Mouse (Mus musculus): ENCODE measurements at regions not wholly inside any gene's neighbourhood (a gene's known extent, or its start where the extent isn't known, plus 50 kb on each side); places are given as distances from the start of the nearest gene placed in this dataset.
A peak's percentile ranks its signal among the peaks of the same experiment; 100 is the strongest.
"Not testable (repeated sequence)": the region's sequence is repeated elsewhere in the genome, so short reads cannot be mapped to it uniquely, and the experiment has no call there.

DNA sequence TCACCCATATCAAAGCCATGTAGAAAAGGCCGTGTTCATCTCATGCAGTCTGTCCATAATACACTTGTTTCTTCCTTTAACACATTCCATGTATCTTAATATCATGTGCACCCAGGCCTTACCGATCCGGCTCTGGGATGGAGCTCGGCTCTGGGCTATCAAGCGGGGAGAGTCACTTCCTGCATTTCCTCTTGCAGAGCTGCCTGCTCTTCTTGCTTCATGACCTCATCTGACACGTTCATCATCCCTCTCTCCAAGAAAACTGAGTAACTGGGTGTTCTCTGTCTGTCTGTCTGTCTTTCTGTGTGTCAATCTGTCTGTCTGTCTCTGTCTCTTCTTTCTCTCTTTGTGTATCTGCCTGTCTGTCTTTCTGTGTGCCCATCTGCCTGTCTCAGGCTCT is 133.7 kb upstream of the Sulf2 start:
- H3K36me3 ChIP-seq (ENCODE audit: insufficient read depth), result no peaks in the 10 kb centered on the region
- ATAC-seq (ENCODE audit: insufficient read depth) (no peak), DNase-seq (no peak)
- H3K4me1 ChIP-seq (ENCODE audit: insufficient read depth), result peaks cover 13% of the 10 kb centered on the region; the same call in 1 of the 2 replicates
- 0 out of 2 replicates have a peak, but pooled peaks cover 3% of the 10 kb centered on the region for H3K27me3 ChIP-seq (ENCODE audit: insufficient read depth, low read length)
- H3K9me3 ChIP-seq (ENCODE audit: low read depth, low read length), result no peaks in the 10 kb centered on the region
- 65% methylated on average over 6 of the region's 6 CpGs for WGBS
- no peak overlapping the region for H3K27ac ChIP-seq (ENCODE audit: low read depth)
- H3K9ac ChIP-seq, result no peak overlapping the region
- no peak overlapping the region for H3K4me3 ChIP-seq (ENCODE audit: low read depth, low read length)
- no peak overlapping the region for H3K4me2 ChIP-seq
- no peak for TF ChIP-seq CTCF (IDR thresholded peaks at IDR 0.05; ENCODE audit: low read depth)

DNA sequence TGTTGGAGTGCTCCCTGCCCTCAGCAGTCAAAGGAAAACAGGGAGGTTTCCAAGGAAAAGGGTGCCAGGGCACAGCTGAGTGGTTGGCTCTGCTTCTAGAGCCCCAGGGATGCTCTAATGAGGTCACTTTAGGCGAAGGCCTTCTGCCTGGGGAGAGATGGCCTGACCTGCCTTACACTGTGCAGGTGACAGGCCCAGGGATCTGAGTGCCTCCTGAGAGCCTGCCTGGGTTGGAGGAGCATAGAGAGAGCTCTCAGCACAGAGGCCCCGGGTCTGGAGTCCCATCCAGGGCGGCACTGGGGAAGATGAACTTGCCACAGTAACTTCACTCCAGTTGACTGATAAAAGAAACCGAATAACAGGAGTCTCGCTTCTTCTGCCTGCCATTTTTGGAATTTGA is 125.7 kb upstream of the Sulf2 start:
- not testable (repeated sequence) for H3K27ac ChIP-seq (ENCODE audit: low read depth); H3K9ac ChIP-seq; H3K4me3 ChIP-seq (ENCODE audit: low read depth, low read length); H3K9me3 ChIP-seq (ENCODE audit: low read depth, low read length); H3K27me3 ChIP-seq (ENCODE audit: insufficient read depth, low read length); H3K4me1 ChIP-seq (ENCODE audit: insufficient read depth); DNase-seq; H3K36me3 ChIP-seq (ENCODE audit: insufficient read depth); H3K4me2 ChIP-seq
- peak; percentile 54 for ATAC-seq (ENCODE audit: insufficient read depth)
- WGBS, result no CpG with 5 or more reads among the region's 5 CpGs

DNA sequence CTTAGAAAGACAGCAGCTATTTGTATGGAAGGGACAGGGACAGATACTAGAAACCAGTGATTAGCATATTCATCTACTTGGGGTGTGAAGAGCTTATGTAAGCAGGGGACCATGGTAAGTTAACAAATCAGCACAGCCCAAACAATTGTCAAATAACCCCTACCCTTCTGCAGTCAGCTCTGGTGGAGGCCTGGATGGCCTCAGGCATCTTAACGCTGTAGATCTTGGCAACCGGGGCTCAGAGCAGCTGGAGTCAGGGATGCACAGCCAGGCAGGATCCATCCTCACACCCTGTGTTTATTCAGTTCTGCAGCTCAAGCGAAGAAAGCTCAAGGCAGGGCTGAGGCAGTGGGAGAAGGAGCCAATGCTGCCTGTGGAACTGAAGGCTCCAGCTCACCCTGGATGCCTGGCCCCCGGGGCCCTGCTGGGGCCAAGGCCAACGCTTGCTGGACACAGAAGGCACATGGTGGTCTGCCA is 125.2 kb upstream of the Sulf2 start:
- Histone ChIP-seq H3K36me3 (ENCODE audit: insufficient read depth) (no peaks in the 10 kb centered on the region), H3K4me2 (no peak overlapping the region), H3K27ac (ENCODE audit: low read depth) (no peak overlapping the region; the same call in 1 of the 2 replicates), H3K9ac (no peak overlapping the region), H3K27me3 (ENCODE audit: insufficient read depth, low read length) (no peaks in the 10 kb centered on the region), H3K9me3 (ENCODE audit: low read depth, low read length) (no peaks in the 10 kb centered on the region), H3K4me3 (ENCODE audit: low read depth, low read length) (no peak overlapping the region), H3K4me1 (ENCODE audit: insufficient read depth) (no peaks in the 10 kb centered on the region; the same call in 1 of the 2 replicates)
- TF ChIP-seq CTCF (IDR thresholded peaks at IDR 0.05; ENCODE audit: low read depth), result no peak
- 21% methylated on average over 5 of the region's 5 CpGs for WGBS
- DNase-seq, result peak; percentile 78
- ATAC-seq (ENCODE audit: insufficient read depth), result peak; percentile 86

GRCm38 (mm10) chr2:166279676-166280075 is 124.2 kb upstream of the Sulf2 start:
- 93% methylated on average over 15 of the region's 15 CpGs for WGBS
- ATAC-seq (ENCODE audit: insufficient read depth), result no peak
- TF ChIP-seq CTCF (IDR thresholded peaks at IDR 0.05; ENCODE audit: low read depth), result no peak
- Histone ChIP-seq H3K4me1 (ENCODE audit: insufficient read depth) (no peaks in the 10 kb centered on the region; the same call in 1 of the 2 replicates), H3K36me3 (ENCODE audit: insufficient read depth) (no peaks in the 10 kb centered on the region), H3K9me3 (ENCODE audit: low read depth, low read length) (no peaks in the 10 kb centered on the region), H3K4me3 (ENCODE audit: low read depth, low read length) (no peak overlapping the region), H3K4me2 (no peak overlapping the region), H3K27me3 (ENCODE audit: insufficient read depth, low read length) (no peaks in the 10 kb centered on the region), H3K9ac (no peak overlapping the region), H3K27ac (ENCODE audit: low read depth) (no peak overlapping the region)
- no peak for DNase-seq

DNA sequence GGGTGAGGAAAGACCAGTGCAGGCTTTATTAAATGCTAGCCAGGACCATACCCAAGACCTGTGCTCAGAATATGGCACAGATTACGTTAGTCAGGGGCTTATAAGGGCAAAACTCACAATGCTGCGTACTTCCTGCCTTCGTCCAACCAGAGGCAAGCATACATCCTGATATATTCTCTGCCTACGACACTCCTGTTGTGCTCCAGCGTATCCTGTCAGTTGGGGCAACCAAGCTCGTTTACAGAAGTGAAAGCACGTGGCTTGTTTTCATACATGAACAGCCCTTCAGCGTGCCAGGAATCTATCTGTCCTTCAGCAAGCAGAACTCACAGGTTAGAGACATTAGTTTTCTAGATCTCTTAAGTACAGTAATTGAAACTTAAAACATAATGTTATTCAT is 119.9 kb upstream of the Sulf2 start:
- no peaks in the 10 kb centered on the region for H3K36me3 ChIP-seq (ENCODE audit: insufficient read depth)
- no peaks in the 10 kb centered on the region for H3K27me3 ChIP-seq (ENCODE audit: insufficient read depth, low read length)
- no peak for ATAC-seq (ENCODE audit: insufficient read depth)
- no peak for TF ChIP-seq CTCF (IDR thresholded peaks at IDR 0.05; ENCODE audit: low read depth)
- DNase-seq, result no peak
- no peak overlapping the region for H3K4me3 ChIP-seq (ENCODE audit: low read depth, low read length)
- 77% methylated on average over 8 of the region's 8 CpGs for WGBS
- no peak overlapping the region for H3K4me2 ChIP-seq
- H3K9me3 ChIP-seq (ENCODE audit: low read depth, low read length), result no peaks in the 10 kb centered on the region
- H3K27ac ChIP-seq (ENCODE audit: low read depth), result no peak overlapping the region
- H3K9ac ChIP-seq, result no peak overlapping the region
- H3K4me1 ChIP-seq (ENCODE audit: insufficient read depth), result no peaks in the 10 kb centered on the region

DNA sequence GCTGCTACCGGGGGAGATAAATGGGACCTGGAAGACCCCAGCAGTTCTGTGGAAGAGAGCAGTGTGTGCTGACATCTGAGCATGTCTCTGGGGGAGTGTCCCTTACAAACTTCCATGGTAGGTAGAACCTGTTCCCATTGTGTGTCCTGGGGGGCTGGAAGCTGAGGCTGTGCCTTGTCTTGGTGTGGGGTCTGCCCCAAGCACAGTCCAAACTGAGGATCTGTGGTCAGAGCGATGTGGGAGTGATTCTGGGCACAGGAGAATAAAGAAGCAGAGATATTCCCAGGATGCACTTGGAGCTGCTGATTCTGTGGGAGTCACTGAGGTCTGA is 118.5 kb upstream of the Sulf2 start:
- Histone ChIP-seq H3K27me3 (ENCODE audit: insufficient read depth, low read length) (no peaks in the 10 kb centered on the region), H3K27ac (ENCODE audit: low read depth) (no peak overlapping the region), H3K36me3 (ENCODE audit: insufficient read depth) (no peaks in the 10 kb centered on the region), H3K9ac (no peak overlapping the region), H3K4me3 (ENCODE audit: low read depth, low read length) (no peak overlapping the region), H3K4me2 (no peak overlapping the region; the same call in 1 of the 2 replicates), H3K9me3 (ENCODE audit: low read depth, low read length) (no peaks in the 10 kb centered on the region), H3K4me1 (ENCODE audit: insufficient read depth) (no peaks in the 10 kb centered on the region)
- peak; percentile 31; the same call in 1 of the 2 replicates for ATAC-seq (ENCODE audit: insufficient read depth)
- no peak for TF ChIP-seq CTCF (IDR thresholded peaks at IDR 0.05; ENCODE audit: low read depth)
- 50% methylated on average over 2 of the region's 2 CpGs for WGBS
- no peak for DNase-seq

GRCm38 (mm10) chr2:166273312-166274015 is 118.0 kb upstream of the Sulf2 start:
- no peaks in the 10 kb centered on the region for H3K27me3 ChIP-seq (ENCODE audit: insufficient read depth, low read length)
- H3K4me3 ChIP-seq (ENCODE audit: low read depth, low read length), result no peak overlapping the region
- DNase-seq (peak; percentile 85), ATAC-seq (ENCODE audit: insufficient read depth) (peak; percentile 49; the same call in 1 of the 2 replicates)
- TF ChIP-seq CTCF (IDR thresholded peaks at IDR 0.05; ENCODE audit: low read depth), result no peak
- 33% methylated on average over 23 of the region's 23 CpGs for WGBS
- H3K27ac ChIP-seq (ENCODE audit: low read depth), result no peak overlapping the region
- H3K4me2 ChIP-seq, result peak overlapping the region; percentile 5; the same call in 1 of the 2 replicates
- no peaks in the 10 kb centered on the region for H3K9me3 ChIP-seq (ENCODE audit: low read depth, low read length)
- H3K36me3 ChIP-seq (ENCODE audit: insufficient read depth), result no peaks in the 10 kb centered on the region
- H3K9ac ChIP-seq, result no peak overlapping the region
- no peaks in the 10 kb centered on the region for H3K4me1 ChIP-seq (ENCODE audit: insufficient read depth)
